Mouse (Mus musculus) lung, adult 2 months (tissue): Measurements from ENCODE around the gene Net1. TPM values are rescaled to one million over a fixed set of nuclear protein-coding genes. Genes with fewer than 3 reads are reported as not detected.

Experiments
- DNase-seq: peaks from one replicate; pipeline ENCODE4 v3.0.0; 2022
- H3K4me1 ChIP-seq: fragments of 200-500 bp; 2 replicates; pipeline ENCODE4 v1.6.1; 2011; ENCODE audit warnings: low read length; ENCODE audit not compliant: control insufficient read depth, insufficient read depth
- H3K4me3 ChIP-seq: fragments of 200-500 bp; replicated peaks from 2 replicates; pipeline ENCODE3; 2011; ENCODE audit warnings: low read depth, mild to moderate bottlenecking, control low read depth, low read length; ENCODE audit errors: extremely low read depth
- CTCF ChIP-seq: fragments of 200-500 bp; IDR thresholded peaks from 2 replicates; pipeline ENCODE4 v1.5.1; 2011; ENCODE audit warnings: mild to moderate bottlenecking, low read length, control low read depth; ENCODE audit not compliant: insufficient read depth
- POLR2A ChIP-seq: fragments of 200-500 bp; IDR thresholded peaks from 2 replicates; pipeline ENCODE4 v1.6.1; 2011; ENCODE audit warnings: low read depth, mild to moderate bottlenecking, control low read depth, low read length, borderline replicate concordance; ENCODE audit errors: extremely low read depth
- WGBS: fragments of 180-500 bp; shearing (Covaris S2); methylation state at CpG from one replicate; pipeline ENCODE4 v1.1.7; 2018; 5-methylcytosine and 5-hydroxymethylcytosine counted together
- polyA plus RNA-seq: library from polyadenylated mRNA; depleted of rRNA; stranded (reverse); fragments of >200 nt; gene quantifications from 2 replicates; pipeline ENCODE4 v1.2.3, GENCODE M21; 2012; rRNA removed

The Net1 gene
- 26.6 and 32.0 TPM in 2 replicates for polyA plus RNA-seq

DNA sequence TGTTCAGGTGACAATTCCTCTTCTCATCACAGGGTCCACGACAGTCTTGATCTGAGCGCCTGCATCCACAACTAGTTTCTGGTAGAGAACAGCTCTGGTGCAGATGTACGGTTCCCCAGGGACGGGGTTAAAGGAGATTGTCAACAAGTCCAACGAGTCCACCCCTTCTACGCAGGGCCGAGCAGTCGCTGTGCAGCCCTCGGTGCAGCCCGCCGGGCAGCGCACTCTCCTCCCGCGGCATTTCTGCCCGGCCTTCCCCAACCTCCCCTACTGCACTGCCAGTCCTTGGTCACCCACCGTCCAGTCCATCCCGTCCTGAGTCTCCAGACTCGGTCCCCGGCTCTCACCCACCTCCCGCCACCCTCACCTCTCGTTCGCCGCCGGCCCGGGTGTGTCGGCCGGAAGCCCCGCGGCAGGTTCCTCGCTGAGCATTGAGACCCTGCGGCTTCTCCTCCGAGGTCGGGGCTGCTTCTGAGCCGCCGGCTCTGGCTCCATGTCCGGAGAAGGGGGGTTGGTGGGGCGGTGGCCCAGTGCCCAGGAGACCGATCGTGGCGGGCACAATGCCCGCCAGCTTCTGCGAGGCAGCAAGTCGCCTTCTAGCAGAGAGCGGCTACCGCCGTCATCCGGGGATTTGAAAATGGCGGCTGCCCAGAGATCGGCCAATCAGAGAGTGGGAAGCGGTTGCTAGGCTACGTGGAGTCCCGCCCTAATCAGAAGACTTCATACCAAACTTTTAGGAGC lies at the start of gene Net1, which contains the start of gene Tubal3:
Net1 (minus strand) TSS at position 650 of the 741 bp plus-strand sequence.
Tubal3 (plus strand) TSS at position 704 of the 741 bp plus-strand sequence.
- peak within 1 kb of the TSS; percentile 75 for H3K4me3 ChIP-seq
- peak; percentile 91 for DNase-seq
- H3K4me1 ChIP-seq, result no peaks in the 10 kb centered on the region
- under 1% methylated on average over 52 of the region's 52 CpGs for WGBS
- no peak for TF ChIP-seq CTCF
- no peak for TF ChIP-seq POLR2A

DNA sequence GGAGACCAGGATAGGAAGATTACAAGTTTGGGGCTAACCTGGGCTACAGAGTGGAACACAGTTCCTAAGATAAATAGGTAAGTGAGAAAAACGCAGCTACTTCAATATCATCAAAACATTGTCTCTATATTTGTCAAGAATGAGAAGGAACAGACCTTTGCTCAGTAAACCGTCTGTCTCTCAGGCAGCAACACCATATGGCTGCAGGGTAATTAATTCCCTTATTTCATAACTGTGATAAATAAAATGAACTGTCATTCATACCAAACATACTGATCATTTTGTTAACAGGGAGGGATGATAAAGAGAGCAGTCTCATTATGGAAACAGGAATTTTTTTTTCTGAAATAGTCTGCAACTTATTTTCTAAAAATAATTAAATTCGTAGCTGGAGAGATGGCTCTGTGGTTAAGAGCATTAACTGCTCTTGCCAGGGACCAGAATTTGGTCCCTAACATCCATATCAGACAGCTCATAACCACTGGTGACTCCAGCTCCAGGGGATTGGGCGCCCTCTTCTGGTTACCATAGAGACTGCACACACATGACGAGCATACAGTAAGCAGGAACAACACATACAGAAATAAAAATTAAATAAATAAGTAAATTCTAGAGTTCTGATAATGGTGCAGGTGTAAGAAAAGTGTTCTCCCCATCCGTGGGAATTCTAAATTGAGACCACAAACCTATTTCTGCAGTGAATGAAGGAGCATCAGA lies 33.3 kb upstream of the Net1 start:
- Histone ChIP-seq H3K4me3 (no peak overlapping the region), H3K4me1 (no peaks in the 10 kb centered on the region)
- TF ChIP-seq POLR2A (no peak), CTCF (no peak)
- WGBS, result 79% methylated on average over 6 of the region's 6 CpGs
- no peak for DNase-seq

- no peak for TF ChIP-seq POLR2A
- no peak for TF ChIP-seq CTCF
- WGBS, result 90% methylated on average over 4 of the region's 4 CpGs
- no peaks in the 10 kb centered on the region for H3K4me1 ChIP-seq
- no peak overlapping the region for H3K4me3 ChIP-seq
- no peak for DNase-seq
Measured at GRCm38 (mm10) chr13:3949477-3949876, 31.5 kb upstream of the Net1 start.

- Histone ChIP-seq H3K4me3 (no peak overlapping the region), H3K4me1 (no peaks in the 10 kb centered on the region)
- WGBS, result 81% methylated on average over 4 of the region's 4 CpGs
- no peak for TF ChIP-seq POLR2A
- no peak for TF ChIP-seq CTCF
- DNase-seq, result no peak
Measured at GRCm38 (mm10) chr13:3947267-3947666, 29.2 kb upstream of the Net1 start.

GRCm38 (mm10) chr13:3945249-3945648 lies 27.2 kb upstream of the Net1 start, which contains the start of gene Ucn3:
TSS of gene Ucn3 (minus strand) at chr13:3945349.
- 70% methylated on average over 2 of the region's 2 CpGs for WGBS
- Histone ChIP-seq H3K4me3 (no peak within 1 kb of the TSS), H3K4me1 (no peaks in the 10 kb centered on the region)
- DNase-seq, result no peak
- TF ChIP-seq POLR2A, result no peak
- no peak for TF ChIP-seq CTCF

GRCm38 (mm10) chr13:3944699-3945098 lies 26.7 kb upstream of the Net1 start:
- 57% methylated on average over 7 of the region's 7 CpGs for WGBS
- Histone ChIP-seq H3K4me3 (no peak overlapping the region), H3K4me1 (no peaks in the 10 kb centered on the region)
- DNase-seq, result no peak
- TF ChIP-seq CTCF (no peak), POLR2A (no peak)

DNA sequence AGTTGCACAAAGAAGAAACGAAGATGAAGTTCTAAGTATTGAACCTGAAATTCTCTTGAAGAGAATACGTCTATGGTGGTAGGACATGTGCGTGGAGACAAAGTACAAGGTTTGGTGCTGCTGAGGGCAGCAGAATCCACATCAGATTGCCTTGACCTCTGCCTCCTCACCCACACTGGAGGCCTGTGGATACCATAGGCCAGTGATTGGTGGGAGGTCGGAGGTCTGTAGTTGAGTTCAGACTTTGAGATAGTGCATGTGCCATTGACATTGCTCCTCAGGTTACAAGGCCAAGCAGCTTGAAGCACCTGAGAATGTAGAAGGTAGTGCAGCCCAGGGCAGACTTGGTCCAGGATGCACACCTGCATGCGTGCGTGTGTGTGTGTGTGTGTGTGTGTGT lies 8.0 kb upstream of the Net1 start:
- Histone ChIP-seq H3K4me1 (no peaks in the 10 kb centered on the region), H3K4me3 (no peak overlapping the region)
- no peak for DNase-seq
- 87% methylated on average over 6 of the region's 6 CpGs for WGBS
- TF ChIP-seq POLR2A (no peak), CTCF (no peak)

DNA sequence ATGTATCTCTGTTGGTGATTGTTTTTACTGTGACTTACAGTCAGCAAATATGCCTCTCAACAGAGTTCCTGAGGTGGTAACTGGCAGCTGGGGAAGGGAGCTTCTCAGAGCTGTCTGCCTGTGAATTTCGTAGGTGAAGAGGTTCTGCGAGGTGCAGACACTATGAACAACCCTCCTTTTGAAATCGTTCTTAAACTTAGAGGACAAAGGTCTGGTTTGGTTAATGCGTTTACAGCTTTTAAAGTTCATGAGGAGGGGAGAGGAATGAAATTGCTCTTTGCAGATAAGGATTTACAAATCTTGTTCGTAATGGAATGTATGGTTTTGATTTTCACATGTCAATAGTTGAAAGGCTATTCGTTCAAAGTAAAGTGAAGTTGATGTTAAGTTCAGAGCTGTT lies 7.6 kb upstream of the Net1 start:
- WGBS, result 71% methylated on average over 6 of the region's 6 CpGs
- Histone ChIP-seq H3K4me3 (no peak overlapping the region), H3K4me1 (no peaks in the 10 kb centered on the region)
- no peak for DNase-seq
- TF ChIP-seq POLR2A, result no peak
- TF ChIP-seq CTCF, result no peak

GRCm38 (mm10) chr13:3924483-3924882 lies 6.5 kb upstream of the Net1 start:
- no peaks in the 10 kb centered on the region for H3K4me1 ChIP-seq
- WGBS, result 79% methylated on average over 5 of the region's 5 CpGs
- no peak overlapping the region for H3K4me3 ChIP-seq
- DNase-seq, result no peak
- no peak for TF ChIP-seq POLR2A

DNA sequence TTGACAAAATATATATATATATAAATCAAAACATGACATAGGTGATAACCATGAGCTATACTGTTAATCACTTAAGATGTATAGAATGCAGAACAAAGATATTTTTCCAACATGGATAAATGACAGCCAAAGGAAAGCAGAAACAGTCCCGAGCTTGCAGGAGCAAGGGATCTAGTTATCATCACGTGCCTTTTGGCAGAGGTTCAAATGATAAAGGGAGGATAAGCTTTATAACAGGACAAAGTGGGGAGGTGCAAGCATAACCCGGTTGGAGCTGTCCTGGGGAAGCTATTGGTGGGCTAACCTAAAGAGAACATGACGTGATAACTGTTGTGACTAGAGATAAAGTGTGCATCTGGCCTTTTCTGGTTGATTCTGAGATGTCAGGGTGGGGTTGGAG lies 4.5 kb downstream of the Net1 start:
- Histone ChIP-seq H3K4me3 (no peak overlapping the region), H3K4me1 (0 out of 2 replicates have a peak, but pooled peaks cover 1% of the 10 kb centered on the region)
- DNase-seq, result no peak
- TF ChIP-seq POLR2A, result no peak
- no peak for TF ChIP-seq CTCF
- 64% methylated on average over 4 of the region's 4 CpGs for WGBS
